Mouse (Mus musculus): ENCODE results near the gene Porcn. TPM values are rescaled to one million over a fixed set of nuclear protein-coding genes. Genes with fewer than 3 reads are reported as not detected.

Porcn gene
- polyA plus RNA-seq, 1 experiment from 2014 or later, result 13.1 TPM

DNA sequence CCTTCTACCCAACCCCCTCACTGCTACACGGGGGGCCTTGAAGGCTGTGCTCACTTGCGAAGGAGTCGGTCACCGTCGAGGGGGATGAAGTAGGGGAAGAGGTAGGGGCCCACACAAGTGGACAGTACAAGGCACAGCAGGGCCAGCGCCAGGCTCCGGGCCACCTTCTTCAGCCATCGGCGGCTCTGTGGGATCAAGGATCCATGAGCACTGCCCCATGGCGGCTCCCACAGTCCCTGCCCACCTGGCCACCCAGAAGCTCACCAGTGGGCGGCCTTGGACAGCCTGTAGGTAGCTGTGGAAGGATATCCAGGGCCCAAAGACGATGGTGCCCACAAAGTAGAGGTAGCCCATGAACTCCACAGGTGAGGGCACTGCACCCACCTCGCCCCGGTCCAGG lies 3.2 kb downstream of the Porcn start:
- H3K4me1 ChIP-seq, result 0 out of 2 replicates have a peak, but pooled peaks cover 3% of the 10 kb centered on the region
- DNase-seq (ENCODE audit: low spot score), result no peak
- no peak overlapping the region for H3K27ac ChIP-seq (replicated peaks)
- H3K4me3 ChIP-seq, result no peak overlapping the region
- H3K9me3 ChIP-seq, result no peaks in the 10 kb centered on the region
- H3K36me3 ChIP-seq (replicated peaks), result peaks cover 3% of the 10 kb centered on the region; the same call in 1 of the 2 replicates
- H3K27me3 ChIP-seq (replicated peaks; ENCODE audit: low read depth, poor library complexity, severe bottlenecking), result no peaks in the 10 kb centered on the region
- 92% methylated on average over 14 of the region's 14 CpGs for WGBS

GRCm38 (mm10) chrX:8193419-8193723 lies 13.0 kb downstream of the Porcn start, which contains the start of gene Ebp:
TSS of gene Ebp (minus strand) at chrX:8193512.
- Histone ChIP-seq H3K4me3 (peak within 1 kb of the TSS; percentile 66), H3K27me3 (replicated peaks; ENCODE audit: low read depth, poor library complexity, severe bottlenecking) (no peaks in the 10 kb centered on the region), H3K36me3 (replicated peaks) (no peaks in the 10 kb centered on the region), H3K27ac (replicated peaks) (peak within 1 kb of the TSS; percentile 87), H3K4me1 (no peaks in the 10 kb centered on the region), H3K9me3 (no peaks in the 10 kb centered on the region)
- no peak for DNase-seq (ENCODE audit: low spot score)
- 20% methylated on average over 10 of the region's 10 CpGs for WGBS

GRCm38 (mm10) chrX:8192640-8193418 lies 13.5 kb downstream of the Porcn start:
- WGBS, result 14% methylated on average over 38 of the region's 38 CpGs
- no peaks in the 10 kb centered on the region for H3K9me3 ChIP-seq
- DNase-seq (ENCODE audit: low spot score), result peak; percentile 84

DNA sequence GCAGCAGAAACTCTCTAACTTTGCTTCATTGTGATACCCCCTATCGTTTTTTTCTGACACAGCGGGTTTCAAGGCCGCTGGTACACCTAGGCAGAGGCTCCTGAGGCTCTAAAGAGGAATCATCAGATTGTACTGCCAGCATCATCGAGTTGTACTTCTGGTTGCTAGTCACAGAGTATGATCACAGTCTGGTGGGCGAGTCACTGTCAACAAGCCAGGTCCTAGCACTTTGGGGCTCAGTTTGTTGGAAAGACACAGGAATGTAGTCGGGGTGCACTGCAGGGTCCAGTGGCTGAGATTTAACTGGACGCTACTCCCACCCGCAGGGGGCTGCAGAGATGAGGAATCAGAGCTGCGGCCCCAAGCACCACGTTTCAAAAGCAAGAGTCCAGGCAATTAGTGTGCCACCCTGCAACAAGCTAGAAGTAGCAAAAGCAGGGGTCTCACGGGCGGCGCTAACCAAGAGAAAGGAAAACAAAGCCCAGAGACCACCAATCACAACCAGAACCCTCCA lies 14.1 kb downstream of the Porcn start:
- WGBS, result 12% methylated on average over 13 of the region's 13 CpGs
- Histone ChIP-seq H3K36me3 (replicated peaks) (no peaks in the 10 kb centered on the region; the same call in 1 of the 2 replicates), H3K4me3 (peak overlapping the region; percentile 66), H3K27me3 (replicated peaks; ENCODE audit: low read depth, poor library complexity, severe bottlenecking) (no peaks in the 10 kb centered on the region), H3K27ac (replicated peaks) (peak overlapping the region; percentile 87), H3K9me3 (no peaks in the 10 kb centered on the region), H3K4me1 (no peaks in the 10 kb centered on the region)
- no peak for DNase-seq (ENCODE audit: low spot score)

More at GRCm38 (mm10) chrX:8192640-8193418, 13.5 kb downstream of the Porcn start:
- H3K27me3 ChIP-seq (replicated peaks; ENCODE audit: low read depth, poor library complexity, severe bottlenecking), result no peaks in the 10 kb centered on the region
- H3K27ac ChIP-seq (replicated peaks), result peak overlapping the region; percentile 87
- H3K36me3 ChIP-seq (replicated peaks), result no peaks in the 10 kb centered on the region; the same call in 1 of the 2 replicates
- H3K4me3 ChIP-seq, result peak overlapping the region; percentile 66
- no peaks in the 10 kb centered on the region for H3K4me1 ChIP-seq

DNA sequence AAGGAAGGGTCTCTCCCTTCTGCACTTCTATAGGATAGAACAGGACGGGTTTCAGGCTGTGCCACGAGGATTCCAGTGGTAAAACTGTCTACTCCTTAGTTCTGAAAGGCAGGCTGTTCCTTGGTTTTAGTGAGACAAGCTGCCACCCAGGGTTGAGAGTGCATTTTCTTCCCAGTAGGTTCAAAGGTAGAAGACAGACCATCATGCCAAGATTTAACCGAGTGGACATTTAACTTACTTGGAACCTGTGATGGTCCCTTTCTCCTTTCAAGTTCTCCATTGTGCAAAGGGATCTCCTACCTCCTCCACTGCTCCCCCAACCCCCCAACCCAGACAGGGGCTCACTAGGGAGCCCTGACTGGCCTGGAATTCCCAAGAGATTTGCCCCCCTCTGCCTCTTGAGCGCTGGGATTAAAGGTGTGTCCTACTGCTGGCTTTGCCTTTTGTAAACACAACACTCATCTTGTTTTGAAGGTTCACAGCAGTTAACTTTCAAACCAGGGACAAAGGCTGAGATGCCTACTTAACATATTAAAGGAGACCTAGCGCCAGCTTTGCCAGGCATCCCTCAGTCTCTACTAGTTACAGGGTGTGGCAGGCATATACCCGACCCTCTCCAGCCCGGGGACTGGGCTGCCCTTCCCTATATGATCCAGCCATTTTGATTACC lies 23.3 kb downstream of the Porcn start:
- no peak overlapping the region for H3K4me3 ChIP-seq
- DNase-seq (ENCODE audit: low spot score), result no peak
- H3K36me3 ChIP-seq (replicated peaks), result peaks cover 16% of the 10 kb centered on the region; the same call in 1 of the 2 replicates
- no peak overlapping the region for H3K27ac ChIP-seq (replicated peaks)
- no peaks in the 10 kb centered on the region for H3K27me3 ChIP-seq (replicated peaks; ENCODE audit: low read depth, poor library complexity, severe bottlenecking)
- 10% methylated on average over 7 of the region's 7 CpGs for WGBS
- H3K4me1 ChIP-seq, result no peaks in the 10 kb centered on the region
- H3K9me3 ChIP-seq, result no peaks in the 10 kb centered on the region

GRCm38 (mm10) chrX:8179646-8180045 lies 26.7 kb downstream of the Porcn start:
- no peaks in the 10 kb centered on the region for H3K36me3 ChIP-seq (replicated peaks)
- no peak overlapping the region for H3K27ac ChIP-seq (replicated peaks)
- no peak for DNase-seq (ENCODE audit: low spot score)
- 90% methylated on average over 5 of the region's 5 CpGs for WGBS
- H3K9me3 ChIP-seq, result no peaks in the 10 kb centered on the region
- no peaks in the 10 kb centered on the region for H3K27me3 ChIP-seq (replicated peaks; ENCODE audit: low read depth, poor library complexity, severe bottlenecking)
- no peaks in the 10 kb centered on the region for H3K4me1 ChIP-seq
- H3K4me3 ChIP-seq, result no peak overlapping the region

GRCm38 (mm10) chrX:8178871-8179270 lies 27.5 kb downstream of the Porcn start:
- DNase-seq (ENCODE audit: low spot score), result no peak
- WGBS, result 92% methylated on average over 2 of the region's 2 CpGs
- no peaks in the 10 kb centered on the region for H3K4me1 ChIP-seq

GRCm38 (mm10) chrX:8175504-8176385 lies 30.6 kb downstream of the Porcn start, which contains the start of gene Tbc1d25:
TSS of gene Tbc1d25 (minus strand) at chrX:8176181.
- H3K4me1 ChIP-seq, result no peaks in the 10 kb centered on the region
- no peaks in the 10 kb centered on the region for H3K9me3 ChIP-seq
- WGBS, result 10% methylated on average over 56 of the region's 56 CpGs
- peak; percentile 87 for DNase-seq (ENCODE audit: low spot score)
- no peaks in the 10 kb centered on the region for H3K27me3 ChIP-seq (replicated peaks; ENCODE audit: low read depth, poor library complexity, severe bottlenecking)
- H3K4me3 ChIP-seq, result peak within 1 kb of the TSS; percentile 65
- H3K27ac ChIP-seq (replicated peaks), result peak within 1 kb of the TSS; percentile 80
- peaks cover 5% of the 10 kb centered on the region; the same call in 1 of the 2 replicates for H3K36me3 ChIP-seq (replicated peaks)

More at GRCm38 (mm10) chrX:8178871-8179270, 27.5 kb downstream of the Porcn start:
- Histone ChIP-seq H3K27me3 (replicated peaks; ENCODE audit: low read depth, poor library complexity, severe bottlenecking) (no peaks in the 10 kb centered on the region), H3K4me3 (no peak overlapping the region), H3K9me3 (no peaks in the 10 kb centered on the region), H3K36me3 (replicated peaks) (no peaks in the 10 kb centered on the region), H3K27ac (replicated peaks) (no peak overlapping the region)

DNA sequence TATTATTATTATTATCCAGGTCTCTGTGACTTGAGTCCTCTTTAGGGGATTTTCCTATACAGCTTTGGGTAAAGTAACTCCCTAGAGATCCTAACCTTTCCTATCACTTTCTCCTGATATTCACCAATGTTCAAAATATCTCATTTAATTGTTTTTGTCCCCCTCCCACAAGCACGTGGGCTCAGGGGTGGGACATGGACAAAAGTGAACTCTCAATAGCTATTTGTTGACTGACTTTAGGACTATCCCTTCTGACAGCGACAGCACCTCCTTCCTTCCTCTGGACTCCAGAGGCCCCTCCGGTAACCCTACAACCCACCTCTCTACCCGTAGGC lies 31.2 kb downstream of the Porcn start:
- peak overlapping the region; percentile 65 for H3K4me3 ChIP-seq
- H3K4me1 ChIP-seq, result no peaks in the 10 kb centered on the region
- H3K9me3 ChIP-seq, result no peaks in the 10 kb centered on the region
- H3K27me3 ChIP-seq (replicated peaks; ENCODE audit: low read depth, poor library complexity, severe bottlenecking), result no peaks in the 10 kb centered on the region
- 15% methylated on average over 4 of the region's 4 CpGs for WGBS
- H3K27ac ChIP-seq (replicated peaks), result peak overlapping the region; percentile 80
- H3K36me3 ChIP-seq (replicated peaks), result peaks cover 5% of the 10 kb centered on the region; the same call in 1 of the 2 replicates
- DNase-seq (ENCODE audit: low spot score), result no peak

- Histone ChIP-seq H3K4me3 (no peak overlapping the region), H3K4me1 (no peaks in the 10 kb centered on the region), H3K27ac (replicated peaks) (no peak overlapping the region), H3K27me3 (replicated peaks; ENCODE audit: low read depth, poor library complexity, severe bottlenecking) (no peaks in the 10 kb centered on the region), H3K9me3 (no peaks in the 10 kb centered on the region), H3K36me3 (replicated peaks) (peaks cover 8% of the 10 kb centered on the region; the same call in 1 of the 2 replicates)
- 89% methylated on average over 10 of the region's 10 CpGs for WGBS
- no peak for DNase-seq (ENCODE audit: low spot score)
These were observed 38.3 kb downstream of the Porcn start for GRCm38 (mm10) chrX:8167716-8168647.

- WGBS, result 86% methylated on average over 4 of the region's 4 CpGs
- Histone ChIP-seq H3K9me3 (no peaks in the 10 kb centered on the region), H3K4me3 (no peak overlapping the region), H3K27me3 (replicated peaks; ENCODE audit: low read depth, poor library complexity, severe bottlenecking) (no peaks in the 10 kb centered on the region), H3K36me3 (replicated peaks) (0 out of 2 replicates have a peak, but pooled peaks cover 3% of the 10 kb centered on the region), H3K4me1 (no peaks in the 10 kb centered on the region), H3K27ac (replicated peaks) (no peak overlapping the region)
- DNase-seq (ENCODE audit: low spot score), result no peak
These were observed 41.9 kb downstream of the Porcn start for GRCm38 (mm10) chrX:8164471-8164870.

Measured in embryonic facial prominence, embryonic 10.5 days (tissue).